Mouse (Mus musculus): ENCODE measurements around the gene Hist1h4n. TPM values are rescaled to one million over a fixed set of nuclear protein-coding genes. Genes with fewer than 3 reads are reported as not detected.

Gene Hist1h4n
- polyA plus RNA-seq, 1 experiment from 2014 or later: 14.7 TPM

Small RNA genes lying within 50 kb of the gene (microRNA-seq; reads per million reads assigned to microRNA genes)
- gene Gm19658: not detected
- not detected for gene Gm44346
- gene Gm44466: not detected

Other genes with a start within 250 kb of the Hist1h4n start
- not detected in 2 replicates for gene Olfr1362, start 218.2 kb downstream of the Hist1h4n start, polyA plus RNA-seq (2015; fragmentation: Nextera tagmentation; extraction: Ambion mirVana)
- gene Olfr11, start 189.7 kb downstream of the Hist1h4n start, polyA plus RNA-seq (2015; fragmentation: Nextera tagmentation; extraction: Ambion mirVana): 0.28 TPM in 1 of 2 replicates, not detected in the other
- gene Olfr1361, start 168.8 kb downstream of the Hist1h4n start, polyA plus RNA-seq (2015; fragmentation: Nextera tagmentation; extraction: Ambion mirVana): 0.10 TPM in 1 of 2 replicates, not detected in the other
- not detected in 2 replicates for gene Olfr1360, start 154.8 kb downstream of the Hist1h4n start, polyA plus RNA-seq (2015; fragmentation: Nextera tagmentation; extraction: Ambion mirVana)
- not detected in 2 replicates for gene Olfr1359, start 134.1 kb downstream of the Hist1h4n start, polyA plus RNA-seq (2015; fragmentation: Nextera tagmentation; extraction: Ambion mirVana)
- 2.1 and 5.2 TPM in 2 replicates for gene Hist1h2bl, start 116.1 kb downstream of the Hist1h4n start, polyA plus RNA-seq (2015; fragmentation: Nextera tagmentation; extraction: Ambion mirVana)
- gene Hist1h2ai, start 115.8 kb downstream of the Hist1h4n start, polyA plus RNA-seq (2015; fragmentation: Nextera tagmentation; extraction: Ambion mirVana): 48.1 and 52.2 TPM in 2 replicates
- gene Hist1h3h, start 114.5 kb downstream of the Hist1h4n start, polyA plus RNA-seq (2015; fragmentation: Nextera tagmentation; extraction: Ambion mirVana): 10.0 and 21.3 TPM in 2 replicates
- 4.2 and 7.3 TPM in 2 replicates for gene Hist1h2bm, start 110.2 kb downstream of the Hist1h4n start, polyA plus RNA-seq (2015; fragmentation: Nextera tagmentation; extraction: Ambion mirVana)
- 1.0 and 2.2 TPM in 2 replicates for gene Hist1h4j, start 97.1 kb downstream of the Hist1h4n start, polyA plus RNA-seq (2015; fragmentation: Nextera tagmentation; extraction: Ambion mirVana)
- 3.0 and 6.7 TPM in 2 replicates for gene Hist1h4k, start 81.7 kb downstream of the Hist1h4n start, polyA plus RNA-seq (2015; fragmentation: Nextera tagmentation; extraction: Ambion mirVana)
- 33.2 and 47.8 TPM in 2 replicates for gene Hist1h2ak, start 78.4 kb downstream of the Hist1h4n start, polyA plus RNA-seq (2015; fragmentation: Nextera tagmentation; extraction: Ambion mirVana)
- gene Hist1h2bn, start 78.1 kb downstream of the Hist1h4n start, polyA plus RNA-seq (2015; fragmentation: Nextera tagmentation; extraction: Ambion mirVana): 6.2 and 6.6 TPM in 2 replicates
- gene Hist1h1b, start 51.6 kb downstream of the Hist1h4n start, polyA plus RNA-seq (2015; fragmentation: Nextera tagmentation; extraction: Ambion mirVana): 30.2 and 32.9 TPM in 2 replicates
- 128 and 155 TPM in 2 replicates for gene Hist1h3i, start 48.8 kb downstream of the Hist1h4n start, polyA plus RNA-seq (2015; fragmentation: Nextera tagmentation; extraction: Ambion mirVana)
- 10.9 and 15.4 TPM in 2 replicates for gene Hist1h2an, start 45.0 kb downstream of the Hist1h4n start, polyA plus RNA-seq (2015; fragmentation: Nextera tagmentation; extraction: Ambion mirVana)
- gene Hist1h2bp, start 44.7 kb downstream of the Hist1h4n start, polyA plus RNA-seq (2015; fragmentation: Nextera tagmentation; extraction: Ambion mirVana): 0.72 and 1.7 TPM in 2 replicates
- gene Hist1h2bq, start 22.0 kb downstream of the Hist1h4n start, polyA plus RNA-seq (2015; fragmentation: Nextera tagmentation; extraction: Ambion mirVana): 21.6 and 33.1 TPM in 2 replicates
- not detected in 2 replicates for gene Hist1h2ao, start 21.7 kb downstream of the Hist1h4n start, polyA plus RNA-seq (2015; fragmentation: Nextera tagmentation; extraction: Ambion mirVana)
- gene Hist1h4m, start 20.4 kb downstream of the Hist1h4n start, polyA plus RNA-seq (2015; fragmentation: Nextera tagmentation; extraction: Ambion mirVana): not detected in 2 replicates
- 3,982 and 4,261 TPM in 2 replicates for gene Hist1h2ap, start 1.3 kb upstream of the Hist1h4n start, polyA plus RNA-seq (2015; fragmentation: Nextera tagmentation; extraction: Ambion mirVana)
- 23.0 and 34.3 TPM in 2 replicates for gene Hist1h2br, start 1.5 kb upstream of the Hist1h4n start, polyA plus RNA-seq (2015; fragmentation: Nextera tagmentation; extraction: Ambion mirVana)
- 16.8 and 18.0 TPM in 2 replicates for gene Zfp184, start 112.9 kb upstream of the Hist1h4n start, polyA plus RNA-seq (2015; fragmentation: Nextera tagmentation; extraction: Ambion mirVana)
- gene Pom121l2, start 149.0 kb upstream of the Hist1h4n start, polyA plus RNA-seq (2015; fragmentation: Nextera tagmentation; extraction: Ambion mirVana): 0.31 TPM in 1 of 2 replicates, not detected in the other
- gene Prss16, start 177.5 kb upstream of the Hist1h4n start, polyA plus RNA-seq (2015; fragmentation: Nextera tagmentation; extraction: Ambion mirVana): 0.59 and 1.2 TPM in 2 replicates
- 5.2 and 5.4 TPM in 2 replicates for gene Hist1h2ah, start 203.4 kb upstream of the Hist1h4n start, polyA plus RNA-seq (2015; fragmentation: Nextera tagmentation; extraction: Ambion mirVana)
- gene Hist1h2bk, start 203.7 kb upstream of the Hist1h4n start, polyA plus RNA-seq (2015; fragmentation: Nextera tagmentation; extraction: Ambion mirVana): 9.5 and 15.3 TPM in 2 replicates
- 26.0 and 31.3 TPM in 2 replicates for gene Hist1h4i, start 209.2 kb upstream of the Hist1h4n start, polyA plus RNA-seq (2015; fragmentation: Nextera tagmentation; extraction: Ambion mirVana)
- gene Hist1h2ag, start 210.7 kb upstream of the Hist1h4n start, polyA plus RNA-seq (2015; fragmentation: Nextera tagmentation; extraction: Ambion mirVana): 78.1 and 82.3 TPM in 2 replicates
- gene Hist1h2bj, start 211.0 kb upstream of the Hist1h4n start, polyA plus RNA-seq (2015; fragmentation: Nextera tagmentation; extraction: Ambion mirVana): 12.2 and 14.3 TPM in 2 replicates

Data from embryonic facial prominence, embryonic 13.5 days (tissue).